Mouse (Mus musculus) gastrocnemius, postnatal 10 days (tissue): Measurements from ENCODE around the gene Elmo2. TPM values are rescaled to one million over a fixed set of nuclear protein-coding genes. Genes with fewer than 3 reads are reported as not detected.

Experiments used
- DNase-seq: peaks from one replicate; pipeline ENCODE4 v3.0.0; 2021; ENCODE audit warnings: mixed read lengths
- total RNA-seq, 2 experiments: library from RNA; stranded (reverse); gene quantifications; 2 replicates each; pipeline ENCODE4 v1.2.3; 2021

Elmo2 gene
- total RNA-seq, 2 experiments from 2014 or later = 20.3 to 24.3 TPM

DNA sequence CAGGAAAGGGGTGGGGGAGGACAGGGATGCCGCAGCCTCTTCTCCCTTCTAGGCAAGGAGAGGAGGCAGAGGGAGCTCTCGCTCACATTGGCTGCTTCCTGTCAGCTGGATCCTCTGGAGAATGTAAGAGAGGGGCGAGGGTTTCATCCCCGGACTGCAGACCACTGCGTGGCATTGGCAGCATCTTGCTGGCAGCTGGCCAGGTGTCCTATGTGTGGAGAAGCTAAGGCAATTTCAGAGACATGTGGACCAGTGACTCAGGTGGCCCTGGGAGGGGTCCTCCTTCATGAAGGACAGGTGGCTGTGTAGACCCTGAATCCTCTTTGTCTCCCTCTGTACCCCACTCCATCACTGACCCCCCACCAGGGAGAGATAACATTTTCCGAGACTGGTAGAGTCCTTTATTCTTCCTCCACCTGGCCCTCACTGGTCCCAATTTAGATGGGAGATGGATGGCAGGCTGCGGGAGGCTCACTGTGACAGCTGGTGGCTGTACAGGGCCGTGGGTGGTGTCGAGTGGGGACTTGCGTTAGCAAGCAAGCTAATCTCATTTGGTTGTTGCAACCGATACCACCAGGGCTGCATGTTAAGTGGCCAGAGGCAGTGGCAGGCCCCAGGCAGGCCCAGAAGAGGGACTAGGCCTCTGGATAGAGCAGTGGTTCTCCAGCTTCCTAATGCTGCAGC, 69.0 kb downstream of the Elmo2 start:
- no peak for DNase-seq

GRCm38 (mm10) chr2:165256213-165256612, 70.1 kb downstream of the Elmo2 start:
- no peak for DNase-seq

DNA sequence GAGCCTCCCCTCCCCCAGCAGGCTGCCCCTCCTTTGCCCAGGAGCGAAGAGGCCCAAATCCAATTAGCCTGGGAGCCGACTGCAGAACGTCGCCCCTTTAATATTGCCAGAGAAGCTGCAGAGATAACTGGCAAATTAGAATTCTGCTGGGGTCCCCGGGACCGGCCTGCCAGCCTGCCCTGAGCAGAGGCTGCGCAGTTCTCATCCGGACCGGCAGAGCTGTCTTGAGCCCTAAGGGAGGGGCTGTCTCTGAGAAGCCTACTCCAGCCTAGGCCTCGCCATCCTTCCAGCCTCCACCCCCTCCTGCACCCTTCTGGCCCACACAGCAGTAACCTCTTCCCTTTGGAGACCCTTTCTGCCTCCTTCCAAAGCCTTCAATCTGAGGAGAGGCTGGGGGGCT, 72.4 kb downstream of the Elmo2 start:
- no peak for DNase-seq

- no peak for DNase-seq
These were observed 73.0 kb downstream of the Elmo2 start for GRCm38 (mm10) chr2:165253269-165253668.

GRCm38 (mm10) chr2:165252801-165253200, 73.5 kb downstream of the Elmo2 start:
- DNase-seq = no peak

DNA sequence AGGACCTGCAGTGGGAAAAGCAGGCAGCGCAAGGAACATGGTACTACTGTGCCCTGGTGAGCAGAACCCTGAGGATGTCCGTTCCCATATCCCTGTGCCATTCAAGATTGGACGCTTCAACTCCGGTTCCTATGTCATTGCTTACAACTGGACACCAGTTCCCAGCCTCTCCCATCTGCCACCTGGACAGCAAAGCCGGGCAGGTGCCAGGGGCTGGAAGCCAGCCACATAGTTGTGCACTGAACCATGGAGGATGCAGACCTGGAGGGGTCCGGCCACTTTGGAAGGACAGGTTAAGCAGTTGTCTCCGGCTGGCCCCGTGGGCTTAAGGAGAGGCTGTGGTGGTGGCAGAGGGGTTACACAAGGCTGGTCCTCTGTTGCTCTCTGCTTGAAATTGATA, 73.9 kb downstream of the Elmo2 start:
- DNase-seq = no peak

DNA sequence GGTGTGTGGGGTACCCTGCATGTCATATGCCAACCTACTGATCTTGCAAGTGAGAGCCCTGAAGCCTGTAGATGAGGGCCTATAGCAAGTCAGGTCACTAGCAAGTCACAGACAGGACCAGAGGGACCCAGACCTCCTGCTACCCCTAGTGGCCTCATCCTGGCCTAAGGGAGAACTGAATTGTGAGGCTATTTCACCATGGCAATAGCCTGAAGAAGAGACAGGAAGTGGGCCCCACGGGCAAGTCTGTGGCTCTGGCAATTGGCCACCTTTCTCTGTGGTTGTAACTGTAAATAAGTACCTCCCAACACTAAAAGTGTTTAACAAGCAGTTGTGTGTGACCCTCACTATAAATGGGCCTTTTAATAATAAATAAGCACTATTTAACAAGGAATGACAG, 75.4 kb downstream of the Elmo2 start:
- no peak for DNase-seq

DNA sequence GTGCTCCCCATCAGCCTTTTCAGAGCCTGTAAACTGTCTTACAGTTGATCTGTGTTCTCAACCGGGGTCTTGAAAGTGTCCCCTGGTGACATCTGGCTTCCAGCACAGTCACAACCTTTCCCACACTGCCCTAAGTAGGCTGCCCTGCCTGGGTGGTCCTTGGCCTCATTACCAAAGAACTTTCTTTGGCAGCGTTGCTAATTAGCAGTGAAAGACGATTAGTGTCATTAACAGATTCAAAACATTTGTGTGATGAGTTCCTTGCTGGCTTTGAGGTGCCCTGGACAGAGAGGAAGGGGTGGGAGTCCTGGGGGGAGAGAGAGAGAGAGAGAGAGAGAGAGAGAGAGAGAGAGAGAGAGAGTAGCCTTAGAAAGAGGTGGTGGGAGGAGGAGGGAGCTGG, 77.3 kb downstream of the Elmo2 start:
- DNase-seq = no peak

- DNase-seq = no peak
These were observed 79.9 kb downstream of the Elmo2 start for GRCm38 (mm10) chr2:165246349-165246748.

DNA sequence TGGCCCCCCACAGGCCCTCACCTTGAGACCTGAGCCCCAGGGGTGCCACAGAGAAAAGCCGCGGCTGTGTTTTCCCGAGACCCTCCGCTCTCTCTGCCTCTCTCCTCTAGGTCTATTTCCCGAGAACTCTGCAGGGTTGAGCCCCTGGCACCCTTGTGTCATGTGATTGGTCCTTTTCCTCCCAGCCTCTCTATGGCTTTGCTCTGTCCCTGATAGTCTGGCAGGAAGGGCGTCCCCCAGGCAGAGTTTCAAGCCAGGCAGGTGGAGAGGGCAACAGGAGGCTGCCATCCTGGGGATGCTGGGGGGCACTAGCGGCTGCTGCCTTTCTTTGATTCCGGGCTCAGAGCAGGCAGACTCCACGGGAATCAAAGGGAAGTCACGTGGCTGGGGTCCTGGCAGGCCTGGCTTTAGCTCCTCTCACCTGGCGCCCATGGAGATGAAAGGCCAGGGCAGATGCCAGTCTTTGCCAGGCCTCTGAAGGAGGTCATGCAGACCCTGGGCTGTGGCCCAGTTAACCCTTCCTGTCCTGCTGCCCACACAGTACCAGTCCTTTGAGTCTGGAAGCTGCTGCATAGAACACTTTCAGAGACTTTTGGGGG, 83.1 kb downstream of the Elmo2 start:
- DNase-seq = no peak

DNA sequence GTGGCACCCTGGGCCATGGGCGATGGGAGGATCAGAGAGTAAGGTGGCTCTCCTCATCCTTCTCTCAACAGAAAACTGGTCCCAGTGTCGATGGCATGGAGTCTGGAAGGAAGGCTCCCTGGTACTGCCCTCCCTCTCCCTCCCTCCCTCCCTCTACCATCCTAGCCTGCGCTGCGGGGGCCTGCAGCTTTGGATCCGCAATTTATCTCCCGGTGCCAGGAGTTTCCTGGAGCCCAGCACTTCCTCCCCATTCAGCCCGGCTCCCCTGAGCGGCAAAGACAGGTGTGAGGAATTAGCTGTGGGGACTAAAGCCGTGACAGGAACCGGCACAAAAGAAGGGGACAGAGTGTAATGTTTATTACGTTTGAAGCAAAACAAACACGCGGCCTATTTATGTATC, 83.7 kb downstream of the Elmo2 start:
- DNase-seq = no peak

DNA sequence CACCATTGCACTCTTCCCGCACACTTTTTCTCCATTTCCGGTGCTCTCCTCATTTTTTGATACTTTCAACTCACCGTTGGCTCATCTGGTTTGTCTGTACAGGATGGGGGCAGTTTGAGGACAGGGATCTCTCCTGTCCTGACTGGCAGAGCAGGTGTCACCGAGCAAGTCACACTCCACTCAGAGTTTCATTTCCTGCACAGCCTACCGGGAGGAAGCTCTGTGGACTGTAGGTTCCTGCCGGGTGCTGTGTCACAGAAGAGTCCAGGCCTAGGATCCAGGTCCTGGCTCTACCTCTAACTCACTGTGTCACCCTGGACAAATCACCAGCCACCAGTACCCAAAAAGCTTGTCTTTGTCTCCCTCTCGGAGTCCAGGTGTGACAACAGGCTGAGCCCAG, 84.5 kb downstream of the Elmo2 start:
- DNase-seq = no peak

DNA sequence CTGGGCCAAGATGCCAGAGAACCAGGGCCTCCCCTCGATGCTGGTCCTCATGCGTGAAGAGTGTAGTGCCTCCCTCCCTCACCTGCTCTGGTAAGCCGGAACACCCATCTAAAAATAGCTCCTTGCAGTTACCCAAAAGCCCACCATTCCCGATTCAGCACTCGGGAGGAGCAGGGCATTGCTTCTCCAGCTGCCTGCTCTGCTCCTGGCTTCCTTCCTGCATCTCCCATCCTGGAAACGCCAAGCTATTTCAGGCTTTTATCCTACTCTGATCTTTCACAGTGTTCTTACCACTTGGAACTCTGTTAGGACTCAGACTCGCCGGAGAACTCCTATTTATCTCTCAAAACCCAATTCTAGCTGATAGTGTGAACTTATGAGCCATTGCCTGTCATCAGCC, 85.9 kb downstream of the Elmo2 start:
- no peak for DNase-seq

GRCm38 (mm10) chr2:165239533-165240144, 86.6 kb downstream of the Elmo2 start:
- no peak for DNase-seq

GRCm38 (mm10) chr2:165238416-165239145, 87.7 kb downstream of the Elmo2 start:
- no peak for DNase-seq

Other genes starting within 250 kb of the Elmo2 start
- not detected for gene 1700025C18Rik, start 235.7 kb downstream of the Elmo2 start, total RNA-seq
- under 1 TPM; 0.07 to 0.25 TPM for gene Cdh22, start 91.6 kb downstream of the Elmo2 start, total RNA-seq
- gene Slc35c2, start 38.6 kb downstream of the Elmo2 start, total RNA-seq = 10 to 100 TPM; 17.5 to 18.6 TPM
- gene Zfp663, start 42.2 kb upstream of the Elmo2 start, total RNA-seq = under 1 TPM in 1 of 2 experiments, not detected in 1; 0.23 TPM
- 1 to 10 TPM; 2.8 to 3.9 TPM for gene Zfp334, start 61.8 kb upstream of the Elmo2 start, total RNA-seq
- 1 to 10 TPM in 1 of 2 experiments, under 1 TPM in 1; 0.14 to 1.3 TPM for gene Ocstamp, start 73.9 kb upstream of the Elmo2 start, total RNA-seq
- gene Slc13a3, start 146.8 kb upstream of the Elmo2 start, total RNA-seq = under 1 TPM; 0.38 to 0.52 TPM
- gene Trp53rka, start 166.8 kb upstream of the Elmo2 start, total RNA-seq = 10 to 100 TPM in 1 of 2 experiments, 1 to 10 TPM in 1; 9.2 to 10.7 TPM
- 1 to 10 TPM; 3.4 to 4.9 TPM for gene Slc2a10, start 177.3 kb upstream of the Elmo2 start, total RNA-seq